Mouse (Mus musculus): Measurements from ENCODE around the gene Srf. TPM values are rescaled to one million over a fixed set of nuclear protein-coding genes. Genes with fewer than 3 reads are reported as not detected.

Srf gene
- polyA plus RNA-seq, 1 experiment, result 51.1 TPM

- no peak overlapping the region for H3ac ChIP-seq (ENCODE audit: control insufficient read depth, insufficient read length)
- H3K36me3 ChIP-seq (ENCODE audit: control insufficient read depth, insufficient read depth), result no peaks in the 10 kb centered on the region
- H3K27me3 ChIP-seq (ENCODE audit: control insufficient read depth, insufficient read depth, insufficient read length), result no peaks in the 10 kb centered on the region
These were observed 44.6 kb upstream of the Srf start for GRCm38 (mm10) chr17:46600569-46600968.

GRCm38 (mm10) chr17:46598963-46599362 lies 43.0 kb upstream of the Srf start:
- Histone ChIP-seq H3K36me3 (ENCODE audit: control insufficient read depth, insufficient read depth) (no peaks in the 10 kb centered on the region), H3K4me3 (no peak overlapping the region), H3ac (ENCODE audit: control insufficient read depth, insufficient read length) (no peak overlapping the region), H3K27me3 (ENCODE audit: control insufficient read depth, insufficient read depth, insufficient read length) (no peaks in the 10 kb centered on the region), H3K79me2 (ENCODE audit: control insufficient read depth, insufficient read depth) (no peaks in the 10 kb centered on the region), H3K4me2 (ENCODE audit: low read depth) (no peak overlapping the region)
- no peak for TF ChIP-seq USF1 (IDR thresholded peaks at IDR 0.05; ENCODE audit: low read depth)
- no peak for TF ChIP-seq CEBPB (IDR thresholded peaks at IDR 0.05; ENCODE audit: insufficient read depth, poor library complexity, severe bottlenecking)
- no peak for TF ChIP-seq MYOG (IDR thresholded peaks at IDR 0.05; ENCODE audit: control insufficient read depth in 1 of 3, insufficient read depth in 1 of 3, insufficient read length in 2 of 3, low read depth in 2 of 3)
- TF ChIP-seq TCF3 (IDR thresholded peaks at IDR 0.05; ENCODE audit: insufficient read length, low read depth), result no peak
- TF ChIP-seq MAX (IDR thresholded peaks at IDR 0.05; ENCODE audit: low read depth), result no peak
- TF ChIP-seq TCF12 (IDR thresholded peaks at IDR 0.05; ENCODE audit: insufficient read depth, poor library complexity, severe bottlenecking), result no peak
- no peak for TF ChIP-seq SRF (IDR thresholded peaks at IDR 0.05; ENCODE audit: control insufficient read depth, insufficient read length, low read depth)
- TF ChIP-seq POLR2AphosphoS2 (IDR thresholded peaks at IDR 0.05; ENCODE audit: insufficient read length, low read depth), result no peak
- TF ChIP-seq REST (IDR thresholded peaks at IDR 0.05; ENCODE audit: insufficient read depth, insufficient read length), result no peak
- TF ChIP-seq MYOD1 (IDR thresholded peaks at IDR 0.05; ENCODE audit: control insufficient read depth in 1 of 3, insufficient read length in 2 of 3, low read depth in 2 of 3), result no peak
- no peak for TF ChIP-seq POLR2A (IDR thresholded peaks at IDR 0.05; ENCODE audit: insufficient read length, low read depth)
- TF ChIP-seq E2F4 (IDR thresholded peaks at IDR 0.05; ENCODE audit: insufficient read depth), result no peak

More at GRCm38 (mm10) chr17:46600569-46600968, 44.6 kb upstream of the Srf start:
- H3K79me2 ChIP-seq (ENCODE audit: control insufficient read depth, insufficient read depth), result no peaks in the 10 kb centered on the region
- no peak overlapping the region for H3K4me2 ChIP-seq (ENCODE audit: low read depth)
- no peak overlapping the region for H3K4me3 ChIP-seq
- TF ChIP-seq MAX (IDR thresholded peaks at IDR 0.05; ENCODE audit: low read depth) (no peak), POLR2A (IDR thresholded peaks at IDR 0.05; ENCODE audit: insufficient read length, low read depth) (no peak), TCF12 (IDR thresholded peaks at IDR 0.05; ENCODE audit: insufficient read depth, poor library complexity, severe bottlenecking) (no peak), MYOG (IDR thresholded peaks at IDR 0.05; ENCODE audit: control insufficient read depth in 1 of 3, insufficient read depth in 1 of 3, insufficient read length in 2 of 3, low read depth in 2 of 3) (no peak), REST (IDR thresholded peaks at IDR 0.05; ENCODE audit: insufficient read depth, insufficient read length) (no peak), CEBPB (IDR thresholded peaks at IDR 0.05; ENCODE audit: insufficient read depth, poor library complexity, severe bottlenecking) (no peak), SRF (IDR thresholded peaks at IDR 0.05; ENCODE audit: control insufficient read depth, insufficient read length, low read depth) (no peak), MYOD1 (IDR thresholded peaks at IDR 0.05; ENCODE audit: control insufficient read depth in 1 of 3, insufficient read length in 2 of 3, low read depth in 2 of 3) (no peak), TCF3 (IDR thresholded peaks at IDR 0.05; ENCODE audit: insufficient read length, low read depth) (no peak), USF1 (IDR thresholded peaks at IDR 0.05; ENCODE audit: low read depth) (no peak), POLR2AphosphoS2 (IDR thresholded peaks at IDR 0.05; ENCODE audit: insufficient read length, low read depth) (no peak)

GRCm38 (mm10) chr17:46597956-46598355 lies 42.0 kb upstream of the Srf start:
- no peaks in the 10 kb centered on the region for H3K36me3 ChIP-seq (ENCODE audit: control insufficient read depth, insufficient read depth)
- H3K27me3 ChIP-seq (ENCODE audit: control insufficient read depth, insufficient read depth, insufficient read length), result no peaks in the 10 kb centered on the region
- H3K79me2 ChIP-seq (ENCODE audit: control insufficient read depth, insufficient read depth), result no peaks in the 10 kb centered on the region
- no peak overlapping the region for H3ac ChIP-seq (ENCODE audit: control insufficient read depth, insufficient read length)
- TF ChIP-seq SRF (IDR thresholded peaks at IDR 0.05; ENCODE audit: control insufficient read depth, insufficient read length, low read depth), result no peak
- no peak for TF ChIP-seq TCF3 (IDR thresholded peaks at IDR 0.05; ENCODE audit: insufficient read length, low read depth)
- TF ChIP-seq REST (IDR thresholded peaks at IDR 0.05; ENCODE audit: insufficient read depth, insufficient read length), result no peak
- no peak for TF ChIP-seq MYOD1 (IDR thresholded peaks at IDR 0.05; ENCODE audit: control insufficient read depth in 1 of 3, insufficient read length in 2 of 3, low read depth in 2 of 3)
- no peak for TF ChIP-seq POLR2A (IDR thresholded peaks at IDR 0.05; ENCODE audit: insufficient read length, low read depth)
- no peak overlapping the region for H3K4me2 ChIP-seq (ENCODE audit: low read depth)
- no peak overlapping the region for H3K4me3 ChIP-seq

- no peak for TF ChIP-seq E2F4 (IDR thresholded peaks at IDR 0.05; ENCODE audit: insufficient read depth)
- no peak for TF ChIP-seq MYOD1 (IDR thresholded peaks at IDR 0.05; ENCODE audit: control insufficient read depth in 1 of 3, insufficient read length in 2 of 3, low read depth in 2 of 3)
- Histone ChIP-seq H3K4me3 (no peak overlapping the region), H3K4me2 (ENCODE audit: low read depth) (no peak overlapping the region), H3ac (ENCODE audit: control insufficient read depth, insufficient read length) (no peak overlapping the region), H3K36me3 (ENCODE audit: control insufficient read depth, insufficient read depth) (no peaks in the 10 kb centered on the region), H3K79me2 (ENCODE audit: control insufficient read depth, insufficient read depth) (no peaks in the 10 kb centered on the region), H3K27me3 (ENCODE audit: control insufficient read depth, insufficient read depth, insufficient read length) (no peaks in the 10 kb centered on the region)
These were observed 39.4 kb upstream of the Srf start for GRCm38 (mm10) chr17:46595336-46595735.

- Histone ChIP-seq H3K36me3 (ENCODE audit: control insufficient read depth, insufficient read depth) (no peaks in the 10 kb centered on the region), H3ac (ENCODE audit: control insufficient read depth, insufficient read length) (no peak overlapping the region), H3K79me2 (ENCODE audit: control insufficient read depth, insufficient read depth) (no peaks in the 10 kb centered on the region), H3K4me2 (ENCODE audit: low read depth) (no peak overlapping the region), H3K4me3 (no peak overlapping the region), H3K27me3 (ENCODE audit: control insufficient read depth, insufficient read depth, insufficient read length) (no peaks in the 10 kb centered on the region)
- TF ChIP-seq MYOG (IDR thresholded peaks at IDR 0.05; ENCODE audit: control insufficient read depth in 1 of 3, insufficient read depth in 1 of 3, insufficient read length in 2 of 3, low read depth in 2 of 3), result peak in 1 of 3 experiments; percentile 49
- TF ChIP-seq MYOD1 (IDR thresholded peaks at IDR 0.05; ENCODE audit: control insufficient read depth in 1 of 3, insufficient read length in 2 of 3, low read depth in 2 of 3), result peak in 2 of 3 experiments; percentile 28 to 30
- TF ChIP-seq CEBPB (IDR thresholded peaks at IDR 0.05; ENCODE audit: insufficient read depth, poor library complexity, severe bottlenecking), result no peak
- no peak for TF ChIP-seq SRF (IDR thresholded peaks at IDR 0.05; ENCODE audit: control insufficient read depth, insufficient read length, low read depth)
These were observed 38.6 kb upstream of the Srf start for GRCm38 (mm10) chr17:46594606-46595005.
